Mouse (Mus musculus) olfactory bulb, adult 2 months (tissue): ENCODE measurements around the gene Rhobtb1.

Experiments used
- CTCF ChIP-seq: fragments of 200-500 bp; IDR thresholded peaks from 2 replicates; pipeline ENCODE4 v1.5.1; 2012; ENCODE audit warnings: low read depth, mild to moderate bottlenecking, low read length, moderate library complexity; ENCODE audit not compliant: insufficient read depth
- POLR2A ChIP-seq: fragments of 200-500 bp; IDR thresholded peaks from 2 replicates; pipeline ENCODE4 v1.6.1; 2012; ENCODE audit warnings: mild to moderate bottlenecking, low read depth, low read length, moderate library complexity; ENCODE audit not compliant: insufficient read depth

GRCm38 (mm10) chr10:69245151-69245550, 93.9 kb downstream of the Rhobtb1 start:
- TF ChIP-seq CTCF, result no peak
- no peak for TF ChIP-seq POLR2A
